Mouse (Mus musculus): Measurements from ENCODE around the gene Gm21293. TPM values are rescaled to one million over a fixed set of nuclear protein-coding genes. Genes with fewer than 3 reads are reported as not detected.

Gm21293 gene
- polyA plus RNA-seq (2021; fragmentation: Nextera tagmentation): not detected in 2 replicates
- long read RNA-seq, experiment 1: 0 reads
- long read RNA-seq, experiment 2: 0 reads

DNA sequence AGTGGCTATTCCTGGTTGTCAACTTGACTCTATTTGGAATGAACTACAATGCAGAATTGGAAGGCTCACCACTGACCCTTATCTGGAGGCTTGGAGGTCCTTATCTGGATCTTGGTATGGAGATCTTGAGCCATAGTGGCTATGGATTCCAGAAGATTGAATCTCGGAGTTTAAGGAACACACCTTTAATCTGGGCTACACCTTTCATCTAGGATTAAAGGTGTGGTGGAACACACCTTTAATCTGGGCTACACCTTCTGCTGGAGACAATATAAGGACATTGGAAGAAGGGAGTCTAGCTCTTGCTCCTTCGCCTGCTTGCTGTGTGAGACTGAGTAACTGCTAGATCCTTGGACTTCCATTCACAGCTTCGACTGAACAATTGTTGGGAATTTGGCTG is at the start of gene Gm21293:
Gene Gm21293 (plus strand): TSS at position 301 of the 400 bp plus-strand sequence.

DNA sequence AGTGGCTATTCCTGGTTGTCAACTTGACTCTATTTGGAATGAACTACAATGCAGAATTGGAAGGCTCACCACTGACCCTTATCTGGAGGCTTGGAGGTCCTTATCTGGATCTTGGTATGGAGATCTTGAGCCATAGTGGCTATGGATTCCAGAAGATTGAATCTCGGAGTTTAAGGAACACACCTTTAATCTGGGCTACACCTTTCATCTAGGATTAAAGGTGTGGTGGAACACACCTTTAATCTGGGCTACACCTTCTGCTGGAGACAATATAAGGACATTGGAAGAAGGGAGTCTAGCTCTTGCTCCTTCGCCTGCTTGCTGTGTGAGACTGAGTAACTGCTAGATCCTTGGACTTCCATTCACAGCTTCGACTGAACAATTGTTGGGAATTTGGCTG is 8.4 kb downstream of the Gm21293 start, which contains the start of gene Gm6763:
Gene Gm6763 (plus strand): TSS at position 301 of the 400 bp plus-strand sequence.

DNA sequence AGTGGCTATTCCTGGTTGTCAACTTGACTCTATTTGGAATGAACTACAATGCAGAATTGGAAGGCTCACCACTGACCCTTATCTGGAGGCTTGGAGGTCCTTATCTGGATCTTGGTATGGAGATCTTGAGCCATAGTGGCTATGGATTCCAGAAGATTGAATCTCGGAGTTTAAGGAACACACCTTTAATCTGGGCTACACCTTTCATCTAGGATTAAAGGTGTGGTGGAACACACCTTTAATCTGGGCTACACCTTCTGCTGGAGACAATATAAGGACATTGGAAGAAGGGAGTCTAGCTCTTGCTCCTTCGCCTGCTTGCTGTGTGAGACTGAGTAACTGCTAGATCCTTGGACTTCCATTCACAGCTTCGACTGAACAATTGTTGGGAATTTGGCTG is 16.9 kb downstream of the Gm21293 start, which contains the start of gene Gm8764:
Gene Gm8764 (plus strand): TSS at position 301 of the 400 bp plus-strand sequence.

DNA sequence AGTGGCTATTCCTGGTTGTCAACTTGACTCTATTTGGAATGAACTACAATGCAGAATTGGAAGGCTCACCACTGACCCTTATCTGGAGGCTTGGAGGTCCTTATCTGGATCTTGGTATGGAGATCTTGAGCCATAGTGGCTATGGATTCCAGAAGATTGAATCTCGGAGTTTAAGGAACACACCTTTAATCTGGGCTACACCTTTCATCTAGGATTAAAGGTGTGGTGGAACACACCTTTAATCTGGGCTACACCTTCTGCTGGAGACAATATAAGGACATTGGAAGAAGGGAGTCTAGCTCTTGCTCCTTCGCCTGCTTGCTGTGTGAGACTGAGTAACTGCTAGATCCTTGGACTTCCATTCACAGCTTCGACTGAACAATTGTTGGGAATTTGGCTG is 25.4 kb downstream of the Gm21293 start, which contains the start of gene Gm21304:
Gene Gm21304 (plus strand): TSS at position 301 of the 400 bp plus-strand sequence.

DNA sequence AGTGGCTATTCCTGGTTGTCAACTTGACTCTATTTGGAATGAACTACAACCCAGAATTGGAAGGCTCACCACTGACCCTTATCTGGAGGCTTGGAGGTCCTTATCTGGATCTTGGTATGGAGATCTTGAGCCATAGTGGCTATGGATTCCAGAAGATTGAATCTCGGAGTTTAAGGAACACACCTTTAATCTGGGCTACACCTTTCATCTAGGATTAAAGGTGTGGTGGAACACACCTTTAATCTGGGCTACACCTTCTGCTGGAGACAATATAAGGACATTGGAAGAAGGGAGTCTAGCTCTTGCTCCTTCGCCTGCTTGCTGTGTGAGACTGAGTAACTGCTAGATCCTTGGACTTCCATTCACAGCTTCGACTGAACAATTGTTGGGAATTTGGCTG is 33.9 kb downstream of the Gm21293 start, which contains the start of gene Gm21312:
Gene Gm21312 (plus strand): TSS at position 301 of the 400 bp plus-strand sequence.

DNA sequence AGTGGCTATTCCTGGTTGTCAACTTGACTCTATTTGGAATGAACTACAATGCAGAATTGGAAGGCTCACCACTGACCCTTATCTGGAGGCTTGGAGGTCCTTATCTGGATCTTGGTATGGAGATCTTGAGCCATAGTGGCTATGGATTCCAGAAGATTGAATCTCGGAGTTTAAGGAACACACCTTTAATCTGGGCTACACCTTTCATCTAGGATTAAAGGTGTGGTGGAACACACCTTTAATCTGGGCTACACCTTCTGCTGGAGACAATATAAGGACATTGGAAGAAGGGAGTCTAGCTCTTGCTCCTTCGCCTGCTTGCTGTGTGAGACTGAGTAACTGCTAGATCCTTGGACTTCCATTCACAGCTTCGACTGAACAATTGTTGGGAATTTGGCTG is 42.4 kb downstream of the Gm21293 start, which contains the start of gene Gm20765:
Gene Gm20765 (plus strand): TSS at position 301 of the 400 bp plus-strand sequence.

DNA sequence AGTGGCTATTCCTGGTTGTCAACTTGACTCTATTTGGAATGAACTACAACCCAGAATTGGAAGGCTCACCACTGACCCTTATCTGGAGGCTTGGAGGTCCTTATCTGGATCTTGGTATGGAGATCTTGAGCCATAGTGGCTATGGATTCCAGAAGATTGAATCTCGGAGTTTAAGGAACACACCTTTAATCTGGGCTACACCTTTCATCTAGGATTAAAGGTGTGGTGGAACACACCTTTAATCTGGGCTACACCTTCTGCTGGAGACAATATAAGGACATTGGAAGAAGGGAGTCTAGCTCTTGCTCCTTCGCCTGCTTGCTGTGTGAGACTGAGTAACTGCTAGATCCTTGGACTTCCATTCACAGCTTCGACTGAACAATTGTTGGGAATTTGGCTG is 51.0 kb downstream of the Gm21293 start, which contains the start of gene Gm4340:
Gene Gm4340 (plus strand): TSS at position 301 of the 400 bp plus-strand sequence.

Other genes with a start within 250 kb of the Gm21293 start
- gene Gm6763, start 8.5 kb downstream of the Gm21293 start, polyA plus RNA-seq (2021; fragmentation: Nextera tagmentation): not detected in 2 replicates
- not detected in 2 replicates for gene Gm8764, start 17.0 kb downstream of the Gm21293 start, polyA plus RNA-seq (2021; fragmentation: Nextera tagmentation)
- not detected in 2 replicates for gene Gm21304, start 25.5 kb downstream of the Gm21293 start, polyA plus RNA-seq (2021; fragmentation: Nextera tagmentation)
- gene Gm21312, start 34.0 kb downstream of the Gm21293 start, polyA plus RNA-seq (2021; fragmentation: Nextera tagmentation): not detected in 2 replicates
- gene Gm20765, start 42.5 kb downstream of the Gm21293 start, polyA plus RNA-seq (2021; fragmentation: Nextera tagmentation): not detected in 2 replicates
- not detected in 2 replicates for gene Gm4340, start 51.1 kb downstream of the Gm21293 start, polyA plus RNA-seq (2021; fragmentation: Nextera tagmentation)